Mouse (Mus musculus): Measurements from ENCODE around the gene Cdyl. TPM values are rescaled to one million over a fixed set of nuclear protein-coding genes. Genes with fewer than 3 reads are reported as not detected.

The Cdyl gene
- polyA plus RNA-seq, 1 experiment from 2014 or later, result 11.4 TPM

DNA sequence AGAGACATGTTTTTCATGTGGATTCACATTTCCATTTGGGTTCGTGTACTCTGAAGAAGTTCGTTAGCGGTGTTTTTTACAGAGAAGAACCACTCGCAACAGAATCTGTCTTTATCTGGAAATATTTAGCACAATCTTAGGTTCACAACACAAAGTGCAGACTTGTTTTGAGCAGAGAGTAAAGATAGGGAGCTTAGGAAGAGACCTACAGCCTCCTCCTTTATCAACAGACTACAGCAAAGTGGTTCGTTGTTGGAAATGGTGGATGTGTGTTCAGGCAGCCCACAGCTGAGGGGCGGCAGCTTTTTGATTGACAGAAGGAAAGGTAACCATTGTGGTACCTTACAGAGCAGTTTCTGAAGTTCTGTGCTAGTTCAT is 150.5 kb downstream of the Cdyl start:
- no peak for ATAC-seq (ENCODE audit: insufficient number of reproducible peaks, insufficient read depth, low FRiP score, low read depth)
- no peak overlapping the region for H3K4me2 ChIP-seq (replicated peaks; ENCODE audit: low read depth, low read length)
- H3K27me3 ChIP-seq (ENCODE audit: control insufficient read depth, insufficient read depth, low read length), result no peaks in the 10 kb centered on the region
- H3K36me3 ChIP-seq (ENCODE audit: control insufficient read depth, insufficient read depth, low read length), result no peaks in the 10 kb centered on the region
- WGBS, result 84% methylated on average over 6 of the region's 6 CpGs
- no peak overlapping the region for H3K4me3 ChIP-seq (ENCODE audit: low read depth, low read length)
- no peak overlapping the region for H3K9ac ChIP-seq (replicated peaks; ENCODE audit: low read depth, low read length)
- H3K4me1 ChIP-seq (ENCODE audit: control insufficient read depth, insufficient read depth, low read length), result peaks cover 6% of the 10 kb centered on the region; the same call in 1 of the 2 replicates
- H3K9me3 ChIP-seq (ENCODE audit: control insufficient read depth, low read depth, low read length), result no peaks in the 10 kb centered on the region
- H3K27ac ChIP-seq (ENCODE audit: low read length), result no peak overlapping the region

DNA sequence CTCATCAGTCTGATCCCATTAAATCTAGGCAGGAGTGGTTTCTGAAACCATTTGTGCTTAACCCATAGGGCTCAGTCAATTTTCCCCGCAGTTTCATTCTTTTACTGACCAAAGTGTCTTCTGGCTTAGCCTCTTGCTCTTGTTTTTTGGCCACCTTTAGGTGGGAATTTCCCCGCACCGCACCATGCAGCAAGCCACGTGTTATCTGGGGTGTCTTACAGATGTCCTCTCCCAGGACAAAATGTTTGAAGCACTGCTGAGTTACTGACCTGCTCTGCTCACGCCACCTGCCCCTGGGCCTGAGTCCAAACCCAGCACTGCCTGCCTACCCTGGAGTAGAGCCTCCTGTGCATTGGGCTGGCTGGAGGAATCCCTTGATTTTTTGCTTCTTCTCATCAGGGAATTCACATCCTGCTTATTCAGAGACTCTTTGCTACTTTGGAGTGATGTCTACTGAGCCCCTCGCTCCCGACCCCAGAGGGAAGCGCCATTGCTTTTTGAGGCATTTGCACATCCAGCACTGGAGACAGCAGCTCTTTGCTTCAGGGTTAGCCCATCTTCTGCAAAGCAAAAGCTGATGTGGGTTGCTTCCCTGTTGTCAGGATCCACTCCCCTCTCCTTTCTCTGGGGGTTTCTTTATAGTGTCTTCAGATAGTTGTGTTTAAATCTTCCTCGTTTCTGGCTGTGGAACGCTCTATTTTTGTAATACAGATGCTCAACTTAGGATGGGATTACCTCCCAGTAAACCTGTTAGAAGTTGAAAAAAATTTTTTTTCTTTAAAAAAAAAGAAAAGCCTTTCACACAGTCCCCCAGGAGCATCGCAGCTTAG is 151.9 kb downstream of the Cdyl start:
- no peak overlapping the region for H3K27ac ChIP-seq (ENCODE audit: low read length)
- WGBS, result 71% methylated on average over 11 of the region's 11 CpGs
- H3K27me3 ChIP-seq (ENCODE audit: control insufficient read depth, insufficient read depth, low read length), result no peaks in the 10 kb centered on the region
- peaks cover 7% of the 10 kb centered on the region for H3K36me3 ChIP-seq (ENCODE audit: control insufficient read depth, insufficient read depth, low read length)
- no peak overlapping the region for H3K4me3 ChIP-seq (ENCODE audit: low read depth, low read length)
- ATAC-seq (ENCODE audit: insufficient number of reproducible peaks, insufficient read depth, low FRiP score, low read depth), result no peak
- H3K4me1 ChIP-seq (ENCODE audit: control insufficient read depth, insufficient read depth, low read length), result peaks cover 6% of the 10 kb centered on the region; the same call in 1 of the 2 replicates
- H3K4me2 ChIP-seq (replicated peaks; ENCODE audit: low read depth, low read length), result no peak overlapping the region
- H3K9me3 ChIP-seq (ENCODE audit: control insufficient read depth, low read depth, low read length), result no peaks in the 10 kb centered on the region
- no peak overlapping the region for H3K9ac ChIP-seq (replicated peaks; ENCODE audit: low read depth, low read length)

DNA sequence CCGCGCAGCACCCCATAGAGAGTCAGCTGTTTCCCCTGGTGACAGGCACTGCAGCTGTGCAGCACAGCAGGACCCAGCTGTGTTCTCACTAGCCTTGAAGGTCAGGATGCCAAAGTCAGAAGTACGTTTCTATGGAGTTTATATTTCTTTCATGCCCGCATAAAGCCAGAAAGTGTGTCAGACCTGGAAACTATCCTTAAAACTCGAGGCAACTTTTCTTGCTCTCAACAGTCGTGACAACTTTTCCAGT is 152.5 kb downstream of the Cdyl start:
- Histone ChIP-seq H3K27me3 (ENCODE audit: control insufficient read depth, insufficient read depth, low read length) (no peaks in the 10 kb centered on the region), H3K9me3 (ENCODE audit: control insufficient read depth, low read depth, low read length) (no peaks in the 10 kb centered on the region), H3K27ac (ENCODE audit: low read length) (no peak overlapping the region), H3K4me1 (ENCODE audit: control insufficient read depth, insufficient read depth, low read length) (peaks cover 6% of the 10 kb centered on the region; the same call in 1 of the 2 replicates), H3K9ac (replicated peaks; ENCODE audit: low read depth, low read length) (no peak overlapping the region), H3K4me3 (ENCODE audit: low read depth, low read length) (no peak overlapping the region), H3K36me3 (ENCODE audit: control insufficient read depth, insufficient read depth, low read length) (peaks cover 8% of the 10 kb centered on the region), H3K4me2 (replicated peaks; ENCODE audit: low read depth, low read length) (no peak overlapping the region)
- 44% methylated on average over 6 of the region's 6 CpGs for WGBS
- ATAC-seq (ENCODE audit: insufficient number of reproducible peaks, insufficient read depth, low FRiP score, low read depth), result no peak

DNA sequence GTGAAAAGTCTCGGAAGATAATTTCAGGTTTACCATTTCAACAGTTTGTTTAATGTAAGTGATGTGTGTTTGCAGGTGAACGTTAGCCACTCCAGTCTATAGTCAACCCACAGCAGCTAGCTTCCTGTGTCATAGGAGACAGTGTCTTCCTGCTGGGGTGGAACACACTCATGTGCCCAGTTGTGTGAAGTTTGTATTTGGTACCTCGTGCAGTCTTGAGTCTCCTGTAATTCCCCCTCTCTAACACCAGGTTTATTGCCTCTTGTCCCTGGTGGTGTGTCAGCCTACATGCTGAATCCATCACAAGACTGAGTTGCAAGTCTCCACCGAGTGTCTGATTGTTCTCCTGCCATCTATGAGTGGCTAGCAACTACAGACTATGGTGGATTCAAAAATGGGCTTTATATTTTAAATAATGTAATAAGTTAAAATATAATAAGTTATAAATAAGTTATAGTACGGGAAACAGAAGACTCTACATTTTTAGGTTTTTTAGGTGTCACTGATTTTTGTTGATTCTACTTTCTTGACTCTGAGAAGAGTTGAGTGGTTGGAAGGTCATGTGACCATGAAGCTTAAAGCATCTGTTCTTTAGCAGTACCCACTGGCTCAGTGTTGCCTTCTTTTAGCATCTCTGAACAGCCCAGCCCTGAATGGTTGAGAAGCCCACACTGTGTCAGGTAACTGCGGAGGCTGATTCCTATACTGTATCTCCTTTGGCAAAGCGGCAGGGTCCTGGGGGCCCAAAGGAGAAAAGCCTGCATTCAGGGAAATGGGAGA is 153.9 kb downstream of the Cdyl start:
- H3K27me3 ChIP-seq (ENCODE audit: control insufficient read depth, insufficient read depth, low read length), result no peaks in the 10 kb centered on the region
- WGBS, result 76% methylated on average over 7 of the region's 7 CpGs
- no peak overlapping the region for H3K4me2 ChIP-seq (replicated peaks; ENCODE audit: low read depth, low read length)

DNA sequence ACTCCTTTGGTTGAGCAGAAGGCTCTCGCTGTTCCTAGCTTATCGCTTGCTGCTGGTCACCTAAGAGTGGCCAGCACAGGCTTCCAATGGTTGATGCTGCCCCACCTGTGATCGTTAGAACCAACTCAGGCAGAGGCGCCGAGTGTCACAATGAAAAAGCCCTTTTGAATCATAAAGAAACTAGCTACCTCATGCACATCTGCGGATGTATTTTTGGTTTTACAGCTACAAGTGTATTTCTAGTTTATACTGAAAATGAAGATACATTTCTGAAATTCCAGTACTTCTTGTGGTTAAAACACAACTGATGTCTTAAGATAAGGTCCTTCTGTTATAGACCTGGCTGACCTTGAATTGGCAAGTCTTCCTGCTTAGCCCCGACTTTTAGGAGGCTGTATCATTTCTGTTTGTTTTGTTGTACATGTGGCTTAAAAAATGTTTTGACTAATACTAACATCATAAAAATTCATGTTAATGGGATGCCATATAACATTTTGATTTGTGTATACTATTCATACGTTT is 155.6 kb downstream of the Cdyl start:
- Histone ChIP-seq H3K4me3 (ENCODE audit: low read depth, low read length) (no peak overlapping the region), H3K4me1 (ENCODE audit: control insufficient read depth, insufficient read depth, low read length) (peaks cover 6% of the 10 kb centered on the region; the same call in 1 of the 2 replicates), H3K27me3 (ENCODE audit: control insufficient read depth, insufficient read depth, low read length) (no peaks in the 10 kb centered on the region), H3K36me3 (ENCODE audit: control insufficient read depth, insufficient read depth, low read length) (peaks cover 10% of the 10 kb centered on the region), H3K4me2 (replicated peaks; ENCODE audit: low read depth, low read length) (no peak overlapping the region), H3K27ac (ENCODE audit: low read length) (no peak overlapping the region), H3K9me3 (ENCODE audit: control insufficient read depth, low read depth, low read length) (no peaks in the 10 kb centered on the region), H3K9ac (replicated peaks; ENCODE audit: low read depth, low read length) (no peak overlapping the region)
- ATAC-seq (ENCODE audit: insufficient number of reproducible peaks, insufficient read depth, low FRiP score, low read depth), result no peak
- WGBS, result 85% methylated on average over 8 of the region's 8 CpGs

More for the DNA sequence above, 153.9 kb downstream of the Cdyl start:
- H3K4me1 ChIP-seq (ENCODE audit: control insufficient read depth, insufficient read depth, low read length), result peaks cover 6% of the 10 kb centered on the region; the same call in 1 of the 2 replicates
- peaks cover 8% of the 10 kb centered on the region for H3K36me3 ChIP-seq (ENCODE audit: control insufficient read depth, insufficient read depth, low read length)
- ATAC-seq (ENCODE audit: insufficient number of reproducible peaks, insufficient read depth, low FRiP score, low read depth), result no peak
- H3K9me3 ChIP-seq (ENCODE audit: control insufficient read depth, low read depth, low read length), result no peaks in the 10 kb centered on the region
- no peak overlapping the region for H3K4me3 ChIP-seq (ENCODE audit: low read depth, low read length)
- H3K27ac ChIP-seq (ENCODE audit: low read length), result no peak overlapping the region
- no peak overlapping the region for H3K9ac ChIP-seq (replicated peaks; ENCODE audit: low read depth, low read length)

DNA sequence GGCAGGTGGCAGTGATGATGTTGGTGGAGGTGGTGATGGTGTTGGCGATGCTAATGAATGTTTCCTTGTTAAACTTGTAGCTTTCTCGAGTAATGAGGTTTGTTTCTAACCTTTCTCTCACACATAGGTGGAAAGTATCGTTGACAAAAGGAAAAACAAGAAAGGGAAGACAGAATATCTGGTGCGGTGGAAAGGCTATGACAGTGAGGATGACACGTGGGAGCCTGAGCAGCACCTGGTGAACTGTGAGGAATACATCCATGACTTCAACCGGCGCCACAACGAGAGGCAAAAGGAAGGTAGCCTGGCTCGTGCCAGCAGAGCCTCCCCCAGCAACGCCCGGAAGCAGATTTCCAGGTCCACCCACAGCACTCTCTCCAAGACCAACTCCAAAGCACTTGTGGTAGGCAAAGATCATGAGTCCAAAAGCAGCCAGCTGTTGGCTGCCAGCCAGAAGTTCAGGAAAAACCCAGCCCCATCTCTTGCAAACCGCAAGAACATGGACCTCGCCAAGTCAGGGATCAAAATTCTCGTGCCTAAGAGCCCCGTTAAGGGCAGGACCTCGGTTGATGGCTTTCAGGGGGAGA is 156.2 kb downstream of the Cdyl start:
- ATAC-seq (ENCODE audit: insufficient number of reproducible peaks, insufficient read depth, low FRiP score, low read depth), result no peak
- Histone ChIP-seq H3K27me3 (ENCODE audit: control insufficient read depth, insufficient read depth, low read length) (no peaks in the 10 kb centered on the region), H3K27ac (ENCODE audit: low read length) (no peak overlapping the region), H3K9ac (replicated peaks; ENCODE audit: low read depth, low read length) (no peak overlapping the region), H3K4me3 (ENCODE audit: low read depth, low read length) (no peak overlapping the region), H3K4me1 (ENCODE audit: control insufficient read depth, insufficient read depth, low read length) (peaks cover 6% of the 10 kb centered on the region; the same call in 1 of the 2 replicates), H3K36me3 (ENCODE audit: control insufficient read depth, insufficient read depth, low read length) (peaks cover 10% of the 10 kb centered on the region), H3K4me2 (replicated peaks; ENCODE audit: low read depth, low read length) (no peak overlapping the region), H3K9me3 (ENCODE audit: control insufficient read depth, low read depth, low read length) (no peaks in the 10 kb centered on the region)
- WGBS, result 82% methylated on average over 16 of the region's 16 CpGs

DNA sequence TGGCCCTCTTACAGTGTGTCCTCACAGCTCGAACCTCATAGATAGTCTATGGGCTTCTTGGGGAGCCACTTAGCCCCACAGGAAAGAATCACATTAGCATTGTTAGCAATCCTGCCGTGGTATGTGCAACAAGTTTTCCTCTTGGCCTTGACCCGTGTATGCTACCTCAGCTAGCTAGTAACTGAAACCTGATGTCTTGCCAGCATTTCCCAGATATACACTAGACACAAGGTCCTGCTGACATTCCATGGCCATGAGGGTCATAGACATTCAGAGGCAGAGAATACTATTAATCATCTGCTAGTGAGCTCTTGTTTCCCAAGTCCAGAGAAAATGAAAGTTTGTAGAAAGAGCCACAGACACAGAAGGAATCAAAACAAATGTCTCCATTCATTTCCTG is 158.0 kb downstream of the Cdyl start:
- ATAC-seq (ENCODE audit: insufficient number of reproducible peaks, insufficient read depth, low FRiP score, low read depth), result no peak
- Histone ChIP-seq H3K9me3 (ENCODE audit: control insufficient read depth, low read depth, low read length) (no peaks in the 10 kb centered on the region), H3K4me3 (ENCODE audit: low read depth, low read length) (no peak overlapping the region), H3K27me3 (ENCODE audit: control insufficient read depth, insufficient read depth, low read length) (no peaks in the 10 kb centered on the region), H3K36me3 (ENCODE audit: control insufficient read depth, insufficient read depth, low read length) (peaks cover 10% of the 10 kb centered on the region), H3K9ac (replicated peaks; ENCODE audit: low read depth, low read length) (no peak overlapping the region), H3K4me2 (replicated peaks; ENCODE audit: low read depth, low read length) (no peak overlapping the region), H3K27ac (ENCODE audit: low read length) (no peak overlapping the region), H3K4me1 (ENCODE audit: control insufficient read depth, insufficient read depth, low read length) (no peaks in the 10 kb centered on the region)
- WGBS, result 81% methylated on average over 3 of the region's 3 CpGs

DNA sequence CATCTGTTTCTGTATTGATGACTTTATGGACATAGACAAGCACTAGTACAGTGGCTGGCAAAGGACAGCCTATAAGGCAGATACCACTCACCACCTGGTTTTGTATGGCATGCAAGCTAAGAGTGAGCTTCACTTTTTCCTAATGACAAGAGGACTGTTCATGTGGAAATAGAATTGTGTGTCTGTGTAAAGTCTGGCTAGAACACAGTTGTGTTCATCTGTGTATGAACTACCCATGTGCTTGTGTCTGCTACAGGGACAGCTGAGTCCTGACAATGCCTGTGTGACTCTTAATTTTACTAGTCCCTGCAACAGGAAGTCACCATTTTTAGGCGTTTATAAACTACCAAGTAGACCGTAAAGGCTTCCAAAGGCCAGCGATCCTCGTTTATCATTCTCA is 158.4 kb downstream of the Cdyl start:
- Histone ChIP-seq H3K27me3 (ENCODE audit: control insufficient read depth, insufficient read depth, low read length) (no peaks in the 10 kb centered on the region), H3K9me3 (ENCODE audit: control insufficient read depth, low read depth, low read length) (no peaks in the 10 kb centered on the region), H3K4me2 (replicated peaks; ENCODE audit: low read depth, low read length) (no peak overlapping the region), H3K4me1 (ENCODE audit: control insufficient read depth, insufficient read depth, low read length) (no peaks in the 10 kb centered on the region), H3K36me3 (ENCODE audit: control insufficient read depth, insufficient read depth, low read length) (peaks cover 10% of the 10 kb centered on the region), H3K4me3 (ENCODE audit: low read depth, low read length) (no peak overlapping the region), H3K27ac (ENCODE audit: low read length) (no peak overlapping the region), H3K9ac (replicated peaks; ENCODE audit: low read depth, low read length) (no peak overlapping the region)
- WGBS, result 92% methylated on average over 4 of the region's 4 CpGs
- ATAC-seq (ENCODE audit: insufficient number of reproducible peaks, insufficient read depth, low FRiP score, low read depth), result no peak

All from stomach, embryonic 14.5 days (tissue).